Mouse (Mus musculus) olfactory bulb, adult 2 months (tissue): Measurements from ENCODE around the gene Atf3.

Experiments
- CTCF ChIP-seq: fragments of 200-500 bp; IDR thresholded peaks from 2 replicates; pipeline ENCODE4 v1.5.1; 2012; ENCODE audit warnings: low read depth, mild to moderate bottlenecking, low read length, moderate library complexity; ENCODE audit not compliant: insufficient read depth
- POLR2A ChIP-seq: fragments of 200-500 bp; IDR thresholded peaks from 2 replicates; pipeline ENCODE4 v1.6.1; 2012; ENCODE audit warnings: mild to moderate bottlenecking, low read depth, low read length, moderate library complexity; ENCODE audit not compliant: insufficient read depth

DNA sequence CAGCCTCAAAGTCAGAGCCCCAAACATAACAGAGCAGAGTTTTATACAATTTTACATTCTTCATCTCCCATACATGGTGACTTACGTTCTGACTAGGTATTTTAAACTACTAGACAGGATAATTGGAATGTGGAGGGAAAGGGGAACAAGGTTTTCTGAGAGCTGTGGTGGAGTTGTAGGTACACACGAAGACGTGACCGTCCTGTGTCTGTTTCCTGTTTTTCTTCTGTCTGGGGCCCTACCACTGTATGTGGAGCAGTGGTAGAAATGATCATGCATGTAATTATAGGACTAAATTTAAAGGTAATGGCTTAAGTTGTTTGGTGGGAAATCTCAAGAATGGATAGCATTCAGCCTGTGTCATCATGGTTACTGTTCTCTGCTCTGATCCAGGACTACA is 17.0 kb upstream of the Atf3 start:
- TF ChIP-seq CTCF (no peak), POLR2A (no peak)
